ENCODE assay signal across 17 mouse cellular contexts in the genomic region with DNA sequence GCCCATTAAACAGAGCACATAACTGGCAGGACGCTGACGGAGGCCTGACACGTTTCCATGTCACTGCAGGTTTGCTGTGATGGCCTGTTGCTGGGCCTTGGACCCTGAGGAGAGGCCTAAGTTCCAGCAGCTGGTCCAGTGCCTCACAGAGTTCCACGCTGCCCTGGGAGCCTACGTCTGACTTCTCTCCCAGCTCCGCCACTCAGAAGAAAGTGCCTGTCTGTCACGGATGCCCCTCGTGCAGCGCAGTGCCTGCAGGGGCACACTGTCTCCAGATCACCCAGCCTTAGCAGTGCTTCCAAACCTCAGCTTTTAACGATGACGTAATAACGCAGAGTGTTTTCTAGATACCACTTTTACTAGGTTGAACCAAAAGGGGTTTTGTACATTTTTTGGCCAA.
DNase-seq lines count a peak whose midpoint lies in the region.
"Had no signal": no experiment of that assay in that cellular context is flagged by ENCODE, and none has a peak within 500 bp of the region (broad histone marks: within the 10 kb centered on the region; RNA-seq: fewer than 3 reads in every experiment).

No protein-coding gene starts in this region.

- 89% methylated on average over 12 of the region's 12 CpGs for WGBS in embryonic facial prominence, embryonic 10.5 days

- no peaks in the 10 kb centered on the region for H3K9me3 ChIP-seq in embryonic facial prominence, embryonic 10.5 days
- H3K9me3 ChIP-seq: G1E had no signal

- H3K36me3 ChIP-seq in embryonic facial prominence, embryonic 10.5 days (replicated peaks) = peaks cover 91% of the 10 kb centered on the region

- intact Hi-C loops in heart, postnatal 10 days (cut with DNase I) = no loop called here

- H3K27me3 ChIP-seq in embryonic facial prominence, embryonic 10.5 days (replicated peaks; ENCODE audit: low read depth, poor library complexity, severe bottlenecking) = no peaks in the 10 kb centered on the region
- H3K27me3 ChIP-seq: CH12.LX, Patski had no signal

- no peak overlapping the region for H3K27ac ChIP-seq in embryonic facial prominence, embryonic 10.5 days (replicated peaks)

- peak; percentile 90 for DNase-seq in heart, adult 11 months
- no peak for DNase-seq in heart, postnatal 10 days
- peak; percentile 6 for DNase-seq in embryonic facial prominence, embryonic 10.5 days (ENCODE audit: low spot score)
- DNase-seq in left cerebral cortex, adult 9 months (ENCODE audit: low spot score in 2 of 2) = no peak
- DNase-seq: adrenal gland, adult 2 months; adrenal gland, adult 8-10 months; adrenal gland, postnatal 10 days; adrenal gland, postnatal 14 days; adrenal gland, postnatal 25 days; adrenal gland, postnatal 36 days; B cell, adult 2 months; cerebellum, adult 11 months; cerebellum, adult 11-12 months; cerebellum, adult 18-20 months had no signal

- no peak overlapping the region for H3K4me3 ChIP-seq in embryonic facial prominence, embryonic 10.5 days

- no peaks in the 10 kb centered on the region for H3K4me1 ChIP-seq in embryonic facial prominence, embryonic 10.5 days

Comparison
In these comparisons a context has a peak if more than half of its experiments do, and no peak if none do; other contexts are left out.
1. DNase-seq: peak in heart, adult 11 months (single experiment) and embryonic facial prominence, embryonic 10.5 days (single experiment); none in heart, postnatal 10 days (0 of 2) and left cerebral cortex, adult 9 months (0 of 2).